Mouse (Mus musculus): ENCODE results near the gene Catip. TPM values are rescaled to one million over a fixed set of nuclear protein-coding genes. Genes with fewer than 3 reads are reported as not detected.

Gene Catip
- polyA plus RNA-seq, 2 experiments = 0.73 to 4.2 TPM

DNA sequence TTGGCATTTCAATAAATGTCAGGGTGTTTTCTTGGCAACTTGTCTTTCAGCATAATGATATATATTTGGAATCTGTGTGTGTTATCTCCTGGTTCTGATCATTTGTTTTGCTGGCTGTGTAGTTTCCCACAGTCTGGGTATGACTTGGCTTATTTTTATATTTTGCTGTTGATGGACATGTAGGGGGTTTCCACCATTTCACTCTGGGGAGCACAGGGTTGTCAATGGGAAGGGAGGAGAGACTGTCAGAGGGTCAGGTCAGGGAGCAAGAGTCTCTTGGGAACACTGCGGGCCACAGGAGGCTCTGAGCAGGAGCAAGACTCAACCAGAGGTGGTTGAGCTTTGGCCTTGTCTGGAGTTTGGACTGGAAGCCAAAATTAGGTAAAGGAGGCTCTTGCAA is 19.6 kb upstream of the Catip start:
- H3K4me1 ChIP-seq (ENCODE audit: control insufficient read depth, insufficient read depth, low read length) = no peaks in the 10 kb centered on the region
- H3K36me3 ChIP-seq (ENCODE audit: control insufficient read depth, insufficient read depth, low read length) = 0 out of 2 replicates have a peak, but pooled peaks cover 4% of the 10 kb centered on the region
- H3K27ac ChIP-seq (replicated peaks; ENCODE audit: low read depth, low read length) = no peak overlapping the region
- no peak for TF ChIP-seq POLR2A (IDR thresholded peaks at IDR 0.05; ENCODE audit: borderline replicate concordance, extremely low read depth, insufficient read depth, insufficient read length)
- 100% methylated on average over 1 of the region's 1 CpGs for WGBS
- no peak for DNase-seq (ENCODE audit: low spot score)
- H3K9ac ChIP-seq (ENCODE audit: low read depth, low read length, severe bottlenecking) = no peak overlapping the region
- no peaks in the 10 kb centered on the region for H3K9me3 ChIP-seq (ENCODE audit: control insufficient read depth, low read length)
- no peak for ATAC-seq (ENCODE audit: low FRiP score, low read depth)
- H3K27me3 ChIP-seq (ENCODE audit: control insufficient read depth, insufficient read depth, low read length) = no peaks in the 10 kb centered on the region
- no peak overlapping the region for H3K4me3 ChIP-seq (replicated peaks; ENCODE audit: low read length)
- no peak overlapping the region for H3K4me2 ChIP-seq (replicated peaks; ENCODE audit: low read depth, low read length, severe bottlenecking)

DNA sequence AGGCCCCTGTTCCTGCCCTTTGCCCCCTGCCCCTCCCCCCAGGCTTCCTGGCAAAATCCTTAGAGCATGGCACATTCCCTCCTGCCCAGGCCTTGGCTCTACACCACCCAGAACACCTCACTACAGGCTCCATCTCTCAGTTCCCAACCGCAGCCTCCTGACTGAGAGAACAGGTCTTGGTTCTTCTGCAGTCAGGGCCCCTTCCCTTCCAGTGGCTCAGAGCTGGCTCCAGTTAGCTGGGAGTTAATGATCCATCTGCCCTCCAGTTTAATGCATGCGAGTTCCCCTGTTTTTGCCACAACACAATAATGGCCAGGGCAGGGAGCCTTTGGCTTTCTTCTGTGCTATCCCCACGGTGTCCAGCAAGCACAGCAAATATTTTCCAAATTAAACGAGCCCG is 18.7 kb upstream of the Catip start:
- 58% methylated on average over 5 of the region's 5 CpGs for WGBS
- H3K9me3 ChIP-seq (ENCODE audit: control insufficient read depth, low read length) = no peaks in the 10 kb centered on the region
- DNase-seq (ENCODE audit: low spot score) (no peak), ATAC-seq (ENCODE audit: low FRiP score, low read depth) (no peak)
- no peaks in the 10 kb centered on the region for H3K27me3 ChIP-seq (ENCODE audit: control insufficient read depth, insufficient read depth, low read length)
- H3K36me3 ChIP-seq (ENCODE audit: control insufficient read depth, insufficient read depth, low read length) = peaks cover 10% of the 10 kb centered on the region; the same call in 1 of the 2 replicates
- no peak overlapping the region for H3K4me2 ChIP-seq (replicated peaks; ENCODE audit: low read depth, low read length, severe bottlenecking)
- no peak overlapping the region for H3K27ac ChIP-seq (replicated peaks; ENCODE audit: low read depth, low read length)
- no peaks in the 10 kb centered on the region for H3K4me1 ChIP-seq (ENCODE audit: control insufficient read depth, insufficient read depth, low read length)
- H3K9ac ChIP-seq (ENCODE audit: low read depth, low read length, severe bottlenecking) = no peak overlapping the region
- H3K4me3 ChIP-seq (replicated peaks; ENCODE audit: low read length) = no peak overlapping the region
- TF ChIP-seq POLR2A (IDR thresholded peaks at IDR 0.05; ENCODE audit: borderline replicate concordance, extremely low read depth, insufficient read depth, insufficient read length) = no peak

DNA sequence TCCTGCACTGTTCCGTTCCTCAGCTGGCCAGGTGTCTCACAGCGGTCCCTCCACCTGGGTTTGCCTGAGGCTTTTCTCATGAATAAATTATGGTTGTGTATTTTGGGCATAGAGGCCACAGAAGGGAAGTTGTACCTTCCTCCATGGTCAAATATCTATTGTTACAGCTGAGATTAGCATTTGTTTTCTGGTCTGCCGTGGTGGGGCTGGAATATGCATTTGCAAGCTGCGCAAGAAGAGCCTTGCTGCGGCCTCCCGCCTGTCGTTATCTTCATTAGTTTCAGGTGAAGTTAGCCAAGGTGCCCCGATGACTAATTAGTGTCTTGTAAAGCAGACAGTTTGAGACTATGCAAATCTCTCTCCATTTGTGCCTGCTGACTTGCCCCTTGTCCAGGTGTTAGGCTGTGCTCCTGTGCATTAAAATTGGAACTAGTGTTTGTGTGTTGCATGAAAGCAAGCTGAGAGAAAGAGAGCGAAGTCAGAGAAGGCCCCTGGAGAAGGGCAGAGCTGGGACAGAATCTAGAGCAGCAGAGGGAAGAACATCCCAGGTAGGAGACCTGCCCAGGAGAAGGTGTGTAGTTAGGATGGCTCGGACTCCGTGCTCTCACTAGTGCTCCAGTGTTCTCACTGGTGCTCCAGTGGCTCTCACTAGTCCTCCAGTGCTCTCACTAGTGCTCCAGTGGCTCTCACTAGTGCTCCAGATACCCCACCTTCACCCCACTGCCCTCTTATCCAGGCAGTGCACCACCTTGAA is 17.6 kb upstream of the Catip start:
- no peak overlapping the region for H3K4me3 ChIP-seq (replicated peaks; ENCODE audit: low read length)
- DNase-seq (ENCODE audit: low spot score) (no peak), ATAC-seq (ENCODE audit: low FRiP score, low read depth) (no peak)
- peaks cover 18% of the 10 kb centered on the region; the same call in 1 of the 2 replicates for H3K36me3 ChIP-seq (ENCODE audit: control insufficient read depth, insufficient read depth, low read length)
- H3K9me3 ChIP-seq (ENCODE audit: control insufficient read depth, low read length) = no peaks in the 10 kb centered on the region
- no peaks in the 10 kb centered on the region for H3K4me1 ChIP-seq (ENCODE audit: control insufficient read depth, insufficient read depth, low read length)
- H3K27ac ChIP-seq (replicated peaks; ENCODE audit: low read depth, low read length) = no peak overlapping the region
- no peaks in the 10 kb centered on the region for H3K27me3 ChIP-seq (ENCODE audit: control insufficient read depth, insufficient read depth, low read length)
- no peak overlapping the region for H3K9ac ChIP-seq (ENCODE audit: low read depth, low read length, severe bottlenecking)
- no peak for TF ChIP-seq POLR2A (IDR thresholded peaks at IDR 0.05; ENCODE audit: borderline replicate concordance, extremely low read depth, insufficient read depth, insufficient read length)
- H3K4me2 ChIP-seq (replicated peaks; ENCODE audit: low read depth, low read length, severe bottlenecking) = no peak overlapping the region
- 75% methylated on average over 11 of the region's 11 CpGs for WGBS

DNA sequence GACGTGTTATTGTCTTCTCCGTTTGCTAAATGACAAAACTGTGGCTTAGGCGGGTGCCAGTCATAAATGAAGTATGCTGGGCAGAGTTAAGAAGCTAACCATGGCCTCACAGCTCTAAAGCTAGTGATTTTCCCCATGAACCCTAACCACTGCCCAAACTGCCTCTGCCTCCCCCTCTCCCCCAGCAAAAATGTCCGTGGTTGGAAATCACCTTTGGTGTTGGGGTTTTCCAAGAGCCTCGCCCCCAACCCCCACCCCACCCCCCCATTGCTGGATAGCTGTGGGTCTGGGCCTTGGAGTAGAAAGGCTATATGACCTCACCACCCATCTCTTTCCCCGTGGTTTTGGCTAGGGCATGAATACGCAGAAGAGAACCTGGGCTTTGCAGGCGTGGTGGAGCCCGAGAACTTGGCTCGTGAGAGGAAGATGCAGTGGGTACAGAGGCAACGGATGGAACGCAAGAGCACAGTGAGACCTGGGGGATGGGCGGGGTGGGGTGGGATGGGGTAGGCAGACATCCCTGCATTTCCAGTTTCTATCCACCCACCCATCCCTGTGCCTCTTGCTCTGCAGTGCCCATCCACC is 10.6 kb upstream of the Catip start:
- ATAC-seq (ENCODE audit: low FRiP score, low read depth) (no peak), DNase-seq (ENCODE audit: low spot score) (no peak)
- H3K9ac ChIP-seq (ENCODE audit: low read depth, low read length, severe bottlenecking) = no peak overlapping the region
- TF ChIP-seq POLR2A (IDR thresholded peaks at IDR 0.05; ENCODE audit: borderline replicate concordance, extremely low read depth, insufficient read depth, insufficient read length) = no peak
- H3K27me3 ChIP-seq (ENCODE audit: control insufficient read depth, insufficient read depth, low read length) = no peaks in the 10 kb centered on the region
- H3K9me3 ChIP-seq (ENCODE audit: control insufficient read depth, low read length) = no peaks in the 10 kb centered on the region
- no peak overlapping the region for H3K4me3 ChIP-seq (replicated peaks; ENCODE audit: low read length)
- H3K36me3 ChIP-seq (ENCODE audit: control insufficient read depth, insufficient read depth, low read length) = peaks cover 45% of the 10 kb centered on the region
- no peak overlapping the region for H3K4me2 ChIP-seq (replicated peaks; ENCODE audit: low read depth, low read length, severe bottlenecking)
- no peaks in the 10 kb centered on the region for H3K4me1 ChIP-seq (ENCODE audit: control insufficient read depth, insufficient read depth, low read length)
- H3K27ac ChIP-seq (replicated peaks; ENCODE audit: low read depth, low read length) = no peak overlapping the region
- 91% methylated on average over 13 of the region's 13 CpGs for WGBS

DNA sequence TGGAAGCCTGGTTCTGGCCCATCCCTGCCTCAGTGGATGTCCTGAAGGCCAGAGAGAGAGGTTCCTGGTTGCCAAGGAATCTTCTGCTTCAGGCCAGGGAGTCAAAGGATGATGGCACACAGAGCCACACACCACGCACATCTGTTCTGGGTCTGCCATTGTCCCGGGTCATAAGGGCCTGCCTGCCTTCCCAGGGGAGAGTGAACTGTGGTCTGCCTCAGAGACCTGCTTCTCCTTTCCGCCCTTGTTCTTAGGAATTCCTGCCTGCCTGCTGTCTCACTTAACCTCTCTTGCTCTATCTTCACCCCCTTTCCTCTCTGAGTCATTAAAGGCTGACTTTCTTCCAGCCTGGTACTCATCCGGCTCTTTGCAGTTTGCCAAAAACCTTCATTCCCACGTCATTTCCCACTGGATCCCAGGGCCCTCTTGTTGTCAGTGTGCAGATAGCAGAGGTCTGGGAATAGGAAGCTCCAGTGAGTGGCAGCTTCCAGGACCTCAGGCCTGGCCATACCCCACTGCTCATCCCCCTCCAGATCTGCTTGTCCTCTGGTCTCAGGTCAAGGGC is 9.3 kb upstream of the Catip start:
- WGBS = 70% methylated on average over 5 of the region's 5 CpGs

More for the DNA sequence above, 9.3 kb upstream of the Catip start:
- ATAC-seq (ENCODE audit: low FRiP score, low read depth) (no peak), DNase-seq (ENCODE audit: low spot score) (no peak)
- no peak for TF ChIP-seq POLR2A (IDR thresholded peaks at IDR 0.05; ENCODE audit: borderline replicate concordance, extremely low read depth, insufficient read depth, insufficient read length)
- Histone ChIP-seq H3K27ac (replicated peaks; ENCODE audit: low read depth, low read length) (no peak overlapping the region), H3K4me1 (ENCODE audit: control insufficient read depth, insufficient read depth, low read length) (no peaks in the 10 kb centered on the region), H3K9me3 (ENCODE audit: control insufficient read depth, low read length) (no peaks in the 10 kb centered on the region), H3K4me2 (replicated peaks; ENCODE audit: low read depth, low read length, severe bottlenecking) (no peak overlapping the region), H3K9ac (ENCODE audit: low read depth, low read length, severe bottlenecking) (no peak overlapping the region), H3K4me3 (replicated peaks; ENCODE audit: low read length) (no peak overlapping the region), H3K36me3 (ENCODE audit: control insufficient read depth, insufficient read depth, low read length) (peaks cover 41% of the 10 kb centered on the region), H3K27me3 (ENCODE audit: control insufficient read depth, insufficient read depth, low read length) (no peaks in the 10 kb centered on the region)
